Comparison of ENCODE assay signal across 27 mouse cellular contexts in genomic region chr1:175049121-175049520, GRCm38 (mm10).
"Had no signal": no experiment of that assay in that cellular context is flagged by ENCODE, and none has a peak within 500 bp of the region (broad histone marks: within the 10 kb centered on the region; RNA-seq: fewer than 3 reads in every experiment).

No protein-coding gene starts in this region.

- DNase-seq: gastrocnemius, postnatal 10 days; gastrocnemius, postnatal 25 days; heart, adult 18-20 months; heart, postnatal 10 days; heart, postnatal 4 days; kidney, adult 18-20 months; kidney, adult 8-10 months; kidney, postnatal 10 days; kidney, postnatal 25 days; kidney, postnatal 4 days; liver; liver, embryonic 13.5 days; liver, postnatal 0 days had no signal

- H3K4me1 ChIP-seq: heart, embryonic 10.5 days; heart, embryonic 12.5 days; hindbrain, embryonic 10.5 days; hindbrain, embryonic 12.5 days; intestine, embryonic 15.5 days; limb, embryonic 10.5 days; limb, embryonic 12.5 days; liver, embryonic 13.5 days; liver, embryonic 15.5 days had no signal

- H3K27me3 ChIP-seq: heart, embryonic 12.5 days; hindbrain, embryonic 12.5 days; intestine, embryonic 15.5 days; limb, embryonic 12.5 days; liver, embryonic 13.5 days; liver, embryonic 15.5 days had no signal

- H3K4me3 ChIP-seq: heart, embryonic 10.5 days; heart, embryonic 12.5 days; hindbrain, embryonic 10.5 days; hindbrain, embryonic 12.5 days; intestine, embryonic 15.5 days; layer of hippocampus, adult 2 months; left cerebral cortex, adult 2 months; limb, embryonic 10.5 days; limb, embryonic 12.5 days; liver, embryonic 13.5 days; liver, embryonic 15.5 days had no signal

- H3K27ac ChIP-seq: heart, embryonic 10.5 days; hindbrain, embryonic 10.5 days; hindbrain, embryonic 12.5 days; hindbrain, embryonic 14.5 days; intestine, embryonic 15.5 days; layer of hippocampus, adult 2 months; left cerebral cortex, adult 2 months; limb, embryonic 10.5 days; limb, embryonic 12.5 days; liver, embryonic 13.5 days; liver, embryonic 15.5 days had no signal

- ATAC-seq: hindbrain, embryonic 16.5 days; inflammation-experienced regulatory T-cells, adult 6 months; intestine, embryonic 15.5 days; intestine, postnatal 0 days; liver, postnatal 0 days had no signal
